ENCODE assay signal across 7 mouse cellular contexts in the genomic region with DNA sequence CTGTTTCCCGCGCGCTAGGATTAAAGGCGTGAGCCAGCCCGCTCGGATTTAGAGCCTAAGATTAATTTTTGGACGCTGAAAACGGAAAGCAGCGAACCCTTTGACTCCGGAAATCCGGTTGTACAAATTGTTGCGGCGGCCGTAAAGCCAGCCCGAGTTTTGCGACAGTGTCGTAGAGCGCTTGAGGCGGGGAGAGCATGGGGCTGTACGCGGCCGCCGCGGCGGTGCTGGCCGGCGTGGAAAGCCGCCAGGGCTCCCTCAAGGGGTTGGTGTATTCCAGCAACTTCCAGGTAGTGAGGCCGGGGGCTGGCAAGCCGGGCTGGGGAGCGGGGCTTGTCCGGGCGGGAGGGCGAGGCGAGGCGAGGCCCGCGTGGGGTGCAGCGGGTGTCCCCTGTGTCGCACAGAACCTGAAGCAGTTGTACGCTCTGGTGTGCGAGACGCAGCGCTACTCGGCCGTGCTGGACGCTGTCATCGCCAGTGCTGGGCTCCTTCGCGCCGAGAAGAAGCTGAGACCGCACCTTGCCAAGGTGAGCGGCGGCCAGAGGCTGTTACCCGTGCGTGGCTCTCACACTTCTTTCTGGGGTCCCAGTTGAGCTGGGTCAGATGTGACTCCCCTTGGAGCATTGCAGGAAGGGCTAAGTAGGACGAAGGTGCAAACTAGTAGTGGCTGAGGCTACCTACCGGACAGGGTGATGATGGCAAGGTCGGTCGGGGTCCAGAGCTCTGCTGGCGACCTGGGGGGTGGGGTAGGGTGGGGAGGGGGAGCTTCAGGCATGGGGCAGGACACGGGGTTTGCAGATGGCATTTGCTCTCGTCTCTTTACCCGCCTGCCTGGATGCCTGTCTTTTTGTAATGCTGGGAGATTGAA. TPM values are rescaled to one million over a fixed set of nuclear protein-coding genes. Genes with fewer than 3 reads are reported as not detected.
DNase-seq lines count a peak whose midpoint lies in the region; ATAC-seq and TF ChIP-seq lines count a peak whose summit lies in the region.

A gene (plus strand): TSS at position 167 of the 868 bp plus-strand sequence.

- peak within 1 kb of the TSS; percentile 69; the same call in 1 of the 2 replicates for H3K27ac ChIP-seq in intestine, postnatal 0 days (ENCODE audit: low read depth, low read length)
- H3K27ac ChIP-seq in midbrain, embryonic 12.5 days (replicated peaks): peak within 1 kb of the TSS; percentile 77; the same call in 1 of the 2 replicates
- peak within 1 kb of the TSS; percentile 48 for H3K27ac ChIP-seq in small intestine, adult 2 months (ENCODE audit: insufficient read depth, low read depth, low read length)

- under 1% methylated on average over 63 of the region's 64 CpGs for WGBS in intestine, postnatal 0 days
- WGBS in midbrain, embryonic 12.5 days: under 1% methylated on average over 64 of the region's 64 CpGs
- WGBS in small intestine, adult 2 months: under 1% methylated on average over 64 of the region's 64 CpGs

- 0 out of 2 replicates have a peak, but pooled peaks have one; percentile 4 for TF ChIP-seq CTCF in intestine, postnatal 0 days (IDR thresholded peaks at IDR 0.05; ENCODE audit: low read depth)
- no peak for TF ChIP-seq CTCF in small intestine, adult 2 months (IDR thresholded peaks at IDR 0.05; ENCODE audit: extremely low read depth, insufficient read length, insufficient replicate concordance, low read depth, low read length)

- H3K36me3 ChIP-seq in intestine, postnatal 0 days (ENCODE audit: control insufficient read depth, insufficient read depth): peaks cover 29% of the 10 kb centered on the region
- H3K36me3 ChIP-seq in midbrain, embryonic 12.5 days: peaks cover 37% of the 10 kb centered on the region
- peaks cover 20% of the 10 kb centered on the region for H3K36me3 ChIP-seq in small intestine, adult 2 months (ENCODE audit: control insufficient read depth, insufficient read depth, low read length)

- H3K27me3 ChIP-seq in intestine, postnatal 0 days (replicated peaks; ENCODE audit: control insufficient read depth, insufficient read depth, low read length): no peaks in the 10 kb centered on the region
- H3K27me3 ChIP-seq in midbrain, embryonic 12.5 days: 0 out of 2 replicates have a peak, but pooled peaks cover 4% of the 10 kb centered on the region
- no peaks in the 10 kb centered on the region for H3K27me3 ChIP-seq in small intestine, adult 2 months (ENCODE audit: control insufficient read depth, insufficient read depth, low read length)

- peak; percentile 83 for ATAC-seq in intestine, postnatal 0 days
- ATAC-seq in midbrain, embryonic 12.5 days (ENCODE audit: low FRiP score, low read depth): peak; percentile 77

- peak within 1 kb of the TSS; percentile 99 for H3K4me2 ChIP-seq in intestine, postnatal 0 days (replicated peaks; ENCODE audit: low read depth)
- peak within 1 kb of the TSS; percentile 94 for H3K4me2 ChIP-seq in midbrain, embryonic 12.5 days (replicated peaks)

- H3K9ac ChIP-seq in intestine, postnatal 0 days (ENCODE audit: low read depth, low read length): peak within 1 kb of the TSS; percentile 80
- peak within 1 kb of the TSS; percentile 90 for H3K9ac ChIP-seq in midbrain, embryonic 12.5 days (replicated peaks)

- H3K4me1 ChIP-seq in intestine, postnatal 0 days (replicated peaks; ENCODE audit: control insufficient read depth, insufficient read depth, low read length): peaks cover 4% of the 10 kb centered on the region; the same call in 1 of the 2 replicates
- H3K4me1 ChIP-seq in midbrain, embryonic 12.5 days: peaks cover 18% of the 10 kb centered on the region
- no peaks in the 10 kb centered on the region; the same call in 1 of the 2 replicates for H3K4me1 ChIP-seq in small intestine, adult 2 months (ENCODE audit: control insufficient read depth, insufficient read depth, insufficient read length, low read length)

- H3K9me3 ChIP-seq in intestine, postnatal 0 days (ENCODE audit: control insufficient read depth): no peaks in the 10 kb centered on the region
- H3K9me3 ChIP-seq in midbrain, embryonic 12.5 days: no peaks in the 10 kb centered on the region

- intact Hi-C loops in left cerebral cortex, postnatal 4 days (cut with DNase I): loop anchor here (10.0 kb wide), 1 partner anchor 145 kb away; no protein-coding TSS in a partner anchor

- peak within 1 kb of the TSS; percentile 87 for H3K4me3 ChIP-seq in intestine, postnatal 0 days (ENCODE audit: low read depth, low read length)
- peak within 1 kb of the TSS; percentile 95 for H3K4me3 ChIP-seq in midbrain, embryonic 12.5 days
- peak within 1 kb of the TSS; percentile 98 for H3K4me3 ChIP-seq in small intestine, adult 2 months (ENCODE audit: low read depth, low read length)

- DNase-seq in adrenal gland, adult 8-10 months: peak; percentile 92
- DNase-seq in embryo, embryonic 9.5 days (ENCODE audit: extremely low spot score): peak; percentile 94
- no peak for DNase-seq in gonadal fat pad, adult 2 months (ENCODE audit: low read depth)
- DNase-seq in left cerebral cortex, postnatal 4 days: peak; percentile 97

- 0 out of 2 replicates have a peak, but pooled peaks have one; percentile 36 for TF ChIP-seq POLR2A in small intestine, adult 2 months (IDR thresholded peaks at IDR 0.05; ENCODE audit: low read depth, low read length)

RNA-seq across cellular contexts. Expression of the gene that starts here (rescaled TPM):
- 10 to 100 TPM; 21.9 to 25.0 (median 22.9) TPM for total RNA-seq in adrenal gland, adult 8-10 months (2022)
- 20.4 and 28.4 TPM in 2 replicates for polyA plus RNA-seq in gonadal fat pad, adult 2 months (2012; rRNA removed)
- polyA plus RNA-seq in intestine, postnatal 0 days (2015; fragmentation: Nextera tagmentation; extraction: Ambion mirVana): 9.8 and 12.0 TPM in 2 replicates
- total RNA-seq in left cerebral cortex, postnatal 4 days (2021): 10 to 100 TPM; 31.2 to 34.1 TPM
- polyA plus RNA-seq in midbrain, embryonic 12.5 days (2016; fragmentation: Nextera tagmentation; extraction: Ambion mirVana): 35.3 and 36.9 TPM in 2 replicates
- polyA plus RNA-seq in small intestine, adult 2 months (2012; rRNA removed): 10.9 and 14.2 TPM in 2 replicates
